Mouse (Mus musculus) neural tube, embryonic 11.5 days (tissue): ENCODE measurements around the gene Slco2a1. TPM values are rescaled to one million over a fixed set of nuclear protein-coding genes. Genes with fewer than 3 reads are reported as not detected.
A peak's percentile ranks its signal among the peaks of the same experiment; 100 is the strongest.

Experiments
- ATAC-seq: fragments of 200-750 bp; cut with Nextera tagmentation; 2 replicates; pipeline ENCODE4 v1.8.0; 2017; ENCODE audit warnings: moderate number of reproducible peaks, mild to moderate bottlenecking, moderate TSS enrichment, moderate library complexity; ENCODE audit not compliant: insufficient read depth, low FRiP score, low TSS enrichment
- DNase-seq: peaks from one replicate; pipeline ENCODE4 v3.0.0-alpha.2; 2015; ENCODE audit warnings: low spot score
- H3K27ac ChIP-seq: fragments of 300-500 bp; sonication (generic); 2 replicates; pipeline ENCODE4 v1.5.1; 2014; ENCODE audit warnings: low read depth, mild to moderate bottlenecking, low read length
- H3K27me3 ChIP-seq: fragments of 300-500 bp; sonication (generic); 2 replicates; pipeline ENCODE4 v1.6.1; 2014; ENCODE audit warnings: mild to moderate bottlenecking, low read length, mixed read lengths; ENCODE audit not compliant: control insufficient read depth, insufficient read depth
- H3K36me3 ChIP-seq: fragments of 300-500 bp; sonication (generic); 2 replicates; pipeline ENCODE4 v1.6.1; 2014; ENCODE audit warnings: mild to moderate bottlenecking, low read length, moderate library complexity, mixed read lengths; ENCODE audit not compliant: control insufficient read depth, insufficient read depth
- H3K4me1 ChIP-seq: fragments of 300-500 bp; sonication (generic); 2 replicates; pipeline ENCODE4 v1.6.1; 2014; ENCODE audit warnings: low read length, mixed read lengths; ENCODE audit not compliant: control insufficient read depth, insufficient read depth
- H3K4me2 ChIP-seq: fragments of 300-500 bp; sonication (generic); 2 replicates; pipeline ENCODE4 v1.6.1; 2014; ENCODE audit warnings: low read depth, mild to moderate bottlenecking, moderate library complexity
- H3K4me3 ChIP-seq: fragments of 300-500 bp; sonication (generic); 2 replicates; pipeline ENCODE4 v1.5.1; 2014; ENCODE audit warnings: low read depth, low read length
- H3K9ac ChIP-seq: fragments of 300-500 bp; sonication (generic); 2 replicates; pipeline ENCODE4 v1.6.1; 2014; ENCODE audit warnings: mild to moderate bottlenecking, low read length
- H3K9me3 ChIP-seq: fragments of 300-500 bp; sonication (generic); 2 replicates; pipeline ENCODE4 v1.6.1; 2016; ENCODE audit warnings: low read length; ENCODE audit not compliant: control insufficient read depth
- WGBS: fragments of 180-500 bp; shearing (Covaris S2); extraction: QIAGEN DNeasy Blood & Tissue Kit; methylation state at CpG from one replicate; pipeline ENCODE4 v1.1.7; 2014; 5-methylcytosine and 5-hydroxymethylcytosine counted together
- polyA plus RNA-seq: library from polyadenylated mRNA; unstranded; fragments of >200 nt; fragmentation: Nextera tagmentation; extraction: Ambion mirVana; gene quantifications from 2 replicates; pipeline ENCODE4 v1.2.1, GENCODE M21; 2014

The Slco2a1 gene
- polyA plus RNA-seq, 1 experiment from 2014 or later = 0.29 TPM

- under 1% methylated on average over 32 of the region's 81 CpGs for WGBS
- H3K4me1 ChIP-seq = peaks cover 9% of the 10 kb centered on the region
- peak; percentile 74 for ATAC-seq
- H3K9me3 ChIP-seq = no peaks in the 10 kb centered on the region
- DNase-seq = peak; percentile 84
- peak within 1 kb of the TSS; percentile 70 for H3K4me3 ChIP-seq
- H3K9ac ChIP-seq = peak within 1 kb of the TSS; percentile 88
- peak within 1 kb of the TSS; percentile 87 for H3K27ac ChIP-seq
- H3K4me2 ChIP-seq = peak within 1 kb of the TSS; percentile 89
- H3K27me3 ChIP-seq = no peaks in the 10 kb centered on the region; the same call in 1 of the 2 replicates
- no peaks in the 10 kb centered on the region for H3K36me3 ChIP-seq
These were observed 123.3 kb downstream of the Slco2a1 start, which contains the start of gene Rab6b for GRCm38 (mm10) chr9:103111621-103112470. Rab6b (plus strand) TSS chr9:103111787.

GRCm38 (mm10) chr9:103112471-103113271, 124.2 kb downstream of the Slco2a1 start:
- Histone ChIP-seq H3K4me3 (peak overlapping the region; percentile 70), H3K9ac (peak overlapping the region; percentile 88), H3K9me3 (no peaks in the 10 kb centered on the region), H3K27ac (peak overlapping the region; percentile 87), H3K4me2 (peak overlapping the region; percentile 89), H3K4me1 (peaks cover 9% of the 10 kb centered on the region), H3K36me3 (no peaks in the 10 kb centered on the region), H3K27me3 (no peaks in the 10 kb centered on the region; the same call in 1 of the 2 replicates)
- ATAC-seq (peak; percentile 10), DNase-seq (peak; percentile 58)
- WGBS = under 1% methylated on average over 33 of the region's 35 CpGs

GRCm38 (mm10) chr9:103113351-103113750, 124.8 kb downstream of the Slco2a1 start:
- Histone ChIP-seq H3K27ac (no peak overlapping the region), H3K9me3 (no peaks in the 10 kb centered on the region), H3K27me3 (no peaks in the 10 kb centered on the region; the same call in 1 of the 2 replicates), H3K9ac (no peak overlapping the region; the same call in 1 of the 2 replicates), H3K4me1 (peaks cover 9% of the 10 kb centered on the region), H3K4me3 (peak overlapping the region; percentile 70), H3K4me2 (peak overlapping the region; percentile 89), H3K36me3 (no peaks in the 10 kb centered on the region)
- WGBS = 36% methylated on average over 10 of the region's 11 CpGs
- no peak for DNase-seq
- ATAC-seq = no peak

GRCm38 (mm10) chr9:103114326-103114725, 125.8 kb downstream of the Slco2a1 start:
- Histone ChIP-seq H3K4me2 (no peak overlapping the region), H3K36me3 (no peaks in the 10 kb centered on the region), H3K27me3 (no peaks in the 10 kb centered on the region; the same call in 1 of the 2 replicates), H3K9me3 (no peaks in the 10 kb centered on the region), H3K27ac (no peak overlapping the region), H3K4me3 (no peak overlapping the region), H3K4me1 (peaks cover 9% of the 10 kb centered on the region), H3K9ac (no peak overlapping the region)
- 77% methylated on average over 8 of the region's 8 CpGs for WGBS
- ATAC-seq (no peak), DNase-seq (no peak)

GRCm38 (mm10) chr9:103114901-103115300, 126.4 kb downstream of the Slco2a1 start:
- DNase-seq (no peak), ATAC-seq (no peak)
- H3K9me3 ChIP-seq = no peaks in the 10 kb centered on the region
- 91% methylated on average over 13 of the region's 13 CpGs for WGBS
- no peak overlapping the region for H3K9ac ChIP-seq
- no peak overlapping the region for H3K27ac ChIP-seq
- no peaks in the 10 kb centered on the region for H3K36me3 ChIP-seq
- H3K4me3 ChIP-seq = no peak overlapping the region
- H3K27me3 ChIP-seq = no peaks in the 10 kb centered on the region; the same call in 1 of the 2 replicates
- H3K4me2 ChIP-seq = no peak overlapping the region
- peaks cover 9% of the 10 kb centered on the region for H3K4me1 ChIP-seq

GRCm38 (mm10) chr9:103116941-103117340, 128.4 kb downstream of the Slco2a1 start:
- Histone ChIP-seq H3K9me3 (no peaks in the 10 kb centered on the region), H3K4me2 (no peak overlapping the region), H3K36me3 (no peaks in the 10 kb centered on the region), H3K4me1 (peaks cover 11% of the 10 kb centered on the region), H3K27me3 (no peaks in the 10 kb centered on the region), H3K27ac (0 out of 2 replicates have a peak overlapping the region, but pooled peaks have one; percentile 2), H3K9ac (no peak overlapping the region), H3K4me3 (no peak overlapping the region)
- 88% methylated on average over 4 of the region's 4 CpGs for WGBS
- DNase-seq (no peak), ATAC-seq (no peak)

- DNase-seq = peak; percentile 44
- H3K36me3 ChIP-seq = no peaks in the 10 kb centered on the region
- H3K4me2 ChIP-seq = no peak overlapping the region
- H3K9me3 ChIP-seq = no peaks in the 10 kb centered on the region
- 52% methylated on average over 5 of the region's 5 CpGs for WGBS
- H3K4me3 ChIP-seq = no peak overlapping the region
- ATAC-seq = peak; percentile 41; the same call in 1 of the 2 replicates
- H3K27ac ChIP-seq = 0 out of 2 replicates have a peak overlapping the region, but pooled peaks have one; percentile 2
- no peaks in the 10 kb centered on the region for H3K27me3 ChIP-seq
- H3K9ac ChIP-seq = no peak overlapping the region
- H3K4me1 ChIP-seq = peaks cover 9% of the 10 kb centered on the region
These were observed 129.0 kb downstream of the Slco2a1 start for GRCm38 (mm10) chr9:103117495-103117894.

GRCm38 (mm10) chr9:103117951-103118350, 129.4 kb downstream of the Slco2a1 start:
- no peaks in the 10 kb centered on the region for H3K27me3 ChIP-seq

More at GRCm38 (mm10) chr9:103117951-103118350, 129.4 kb downstream of the Slco2a1 start:
- Histone ChIP-seq H3K4me3 (no peak overlapping the region), H3K9me3 (no peaks in the 10 kb centered on the region), H3K4me1 (peaks cover 5% of the 10 kb centered on the region), H3K27ac (no peak overlapping the region), H3K36me3 (no peaks in the 10 kb centered on the region), H3K9ac (no peak overlapping the region), H3K4me2 (no peak overlapping the region)
- no peak for DNase-seq
- WGBS = 91% methylated on average over 8 of the region's 8 CpGs
- no peak for ATAC-seq
